Mouse (Mus musculus): ENCODE data around the gene Rnf208.

DNA sequence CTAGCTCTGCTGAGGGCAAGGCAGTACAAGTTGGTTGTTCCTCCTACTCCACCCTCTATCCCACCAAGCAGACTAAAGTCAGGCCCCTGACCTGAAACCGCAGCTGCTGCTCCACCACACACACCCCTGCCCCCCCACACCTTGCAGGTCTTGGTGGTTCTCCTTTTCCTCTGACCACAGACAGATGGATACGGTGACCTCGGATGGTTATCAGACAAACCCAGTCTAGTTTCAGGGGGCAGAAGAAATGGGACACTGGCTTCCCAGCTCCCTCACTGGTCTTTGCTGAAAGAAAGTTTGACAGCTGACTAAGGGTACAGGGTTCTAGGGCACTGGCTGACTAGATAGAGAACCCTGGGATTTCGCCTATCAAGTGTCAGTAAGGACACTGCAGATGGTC is 8.6 kb upstream of the Rnf208 start:
- no peak for TF ChIP-seq CTCF (IDR thresholded peaks at IDR 0.05; ENCODE audit: borderline replicate concordance, control insufficient read depth, extremely low read depth, insufficient read depth, low read length, poor library complexity)
- TF ChIP-seq POLR2A (IDR thresholded peaks at IDR 0.05; ENCODE audit: control insufficient read depth, extremely low read depth, insufficient read depth, low read length, poor library complexity): no peak

All from thymus, adult 2 months (tissue).